Mouse (Mus musculus) MEL (cell line): Measurements from ENCODE around the gene Gprc5d. TPM values are rescaled to one million over a fixed set of nuclear protein-coding genes. Genes with fewer than 3 reads are reported as not detected.

ENCODE experiments used
- DNase-seq: peaks from one replicate; pipeline ENCODE4 v3.0.0; 2011; ENCODE audit warnings: low read depth, low spot score
- H3K27ac ChIP-seq: 2 replicates; pipeline ENCODE4 v1.5.1; 2012; ENCODE audit warnings: low read depth, mild to moderate bottlenecking, control low read depth, low read length, moderate library complexity; ENCODE audit not compliant: control insufficient read depth
- H3K27me3 ChIP-seq, 2 experiments: fragments of 150-350 bp in 1 of 2; sonication (generic) in 1 of 2; 2 replicates each; pipeline ENCODE4 v1.6.1; 2012; ENCODE audit warnings: low read length in 2 of 2, mild to moderate bottlenecking in 2 of 2, improper control_type of control experiment in 1 of 2, moderate library complexity in 1 of 2; ENCODE audit not compliant: insufficient read depth in 2 of 2, control insufficient read depth in 1 of 2
- H3K36me3 ChIP-seq, 2 experiments: 2 replicates each; pipeline ENCODE4 v1.6.1; 2012 to 2014; ENCODE audit warnings: low read length in 2 of 2, improper control_type of control experiment in 1 of 2, inconsistent platforms in 1 of 2, mild to moderate bottlenecking in 1 of 2; ENCODE audit not compliant: insufficient read depth in 2 of 2, control insufficient read depth in 1 of 2
- H3K4me1 ChIP-seq, 2 experiments: fragments of 150-350 bp in 1 of 2; sonication (generic) in 1 of 2; 2 replicates each; pipeline ENCODE4 v1.6.1; 2012; ENCODE audit warnings: low read length in 2 of 2, improper control_type of control experiment in 1 of 2, mild to moderate bottlenecking in 1 of 2; ENCODE audit not compliant: insufficient read depth in 2 of 2, control insufficient read depth in 1 of 2
- H3K4me3 ChIP-seq, 2 experiments: fragments of 150-350 bp in 1 of 2; sonication (generic) in 1 of 2; 2 replicates each; pipeline ENCODE4 v1.5.1; 2012; ENCODE audit warnings: low read depth in 2 of 2, low read length in 2 of 2, mild to moderate bottlenecking in 2 of 2, moderate library complexity in 2 of 2, control low read depth in 1 of 2, improper control_type of control experiment in 1 of 2; ENCODE audit not compliant: control insufficient read depth in 1 of 2, insufficient read depth in 1 of 2
- H3K79me2 ChIP-seq: 2 replicates; pipeline ENCODE4 v1.6.1; 2012; ENCODE audit warnings: mild to moderate bottlenecking, low read length, moderate library complexity; ENCODE audit not compliant: control insufficient read depth, poor library complexity, insufficient read depth
- H3K9ac ChIP-seq: 2 replicates; pipeline ENCODE4 v1.6.1; 2012; ENCODE audit warnings: low read depth, mild to moderate bottlenecking, control low read depth, low read length, moderate library complexity; ENCODE audit not compliant: control insufficient read depth, poor library complexity, severe bottlenecking
- H3K9me3 ChIP-seq: fragments of 150-350 bp; sonication (generic); replicated peaks from 2 replicates; pipeline ENCODE4 v1.6.1; 2012; ENCODE audit warnings: mild to moderate bottlenecking, low read length, improper control_type of control experiment, moderate library complexity; ENCODE audit not compliant: insufficient read depth
- CHD1 ChIP-seq: IDR thresholded peaks from 2 replicates; pipeline ENCODE4 v1.6.1; 2012; ENCODE audit warnings: low read depth, mild to moderate bottlenecking, inconsistent platforms, low read length, improper control_type of control experiment
- CHD2 ChIP-seq: IDR thresholded peaks from 2 replicates; pipeline ENCODE4 v1.6.1; 2011; ENCODE audit warnings: low read length, improper control_type of control experiment
- CTCF ChIP-seq, 3 experiments: IDR thresholded peaks in 2 of 3; conservative IDR thresholded peaks in 1 of 3; 2 replicates each; pipeline ENCODE4 v1.5.1; 2011 to 2012; ENCODE audit warnings: low read length in 3 of 3, low read depth in 2 of 3, mild to moderate bottlenecking in 2 of 3, improper control_type of control experiment in 1 of 3, inconsistent platforms in 1 of 3, mixed read lengths in 1 of 3, moderate library complexity in 1 of 3; ENCODE audit not compliant: control insufficient read depth in 1 of 3, insufficient read depth in 1 of 3, poor library complexity in 1 of 3, severe bottlenecking in 1 of 3
- ELF1 ChIP-seq: IDR thresholded peaks from 2 replicates; pipeline ENCODE4 v1.6.1; 2014; ENCODE audit warnings: low read depth, mild to moderate bottlenecking, inconsistent platforms, low read length, improper control_type of control experiment, moderate library complexity
- EP300 ChIP-seq, 2 experiments: IDR thresholded peaks; 2 replicates each; pipeline ENCODE4 v1.6.1; 2011; ENCODE audit warnings: improper control_type of control experiment in 2 of 2, low read length in 2 of 2, low read depth in 1 of 2, mild to moderate bottlenecking in 1 of 2
- ETS1 ChIP-seq: IDR thresholded peaks from 2 replicates; pipeline ENCODE4 v1.6.1; 2012; ENCODE audit warnings: low read depth, mild to moderate bottlenecking, inconsistent platforms, low read length, improper control_type of control experiment, moderate library complexity
- GABPA ChIP-seq: IDR thresholded peaks from 2 replicates; pipeline ENCODE4 v1.6.1; 2012; ENCODE audit warnings: low read depth, mild to moderate bottlenecking, inconsistent platforms, low read length, improper control_type of control experiment, moderate library complexity
- HCFC1 ChIP-seq: IDR thresholded peaks from 2 replicates; pipeline ENCODE4 v1.6.1; 2012; ENCODE audit warnings: low read depth, mild to moderate bottlenecking, inconsistent platforms, low read length, improper control_type of control experiment, moderate library complexity
- MAFK ChIP-seq: IDR thresholded peaks from 2 replicates; pipeline ENCODE4 v1.6.1; 2011; ENCODE audit warnings: low read depth, mild to moderate bottlenecking, low read length, improper control_type of control experiment, borderline replicate concordance
- MAX ChIP-seq: IDR thresholded peaks from 2 replicates; pipeline ENCODE4 v1.6.1; 2011; ENCODE audit warnings: low read length, improper control_type of control experiment
- MAZ ChIP-seq: IDR thresholded peaks from 2 replicates; pipeline ENCODE4 v1.6.1; 2012; ENCODE audit warnings: low read depth, mild to moderate bottlenecking, inconsistent platforms, low read length, improper control_type of control experiment
- MEF2A ChIP-seq: IDR thresholded peaks from 2 replicates; pipeline ENCODE4 v1.6.1; 2014; ENCODE audit warnings: low read depth, mild to moderate bottlenecking, inconsistent platforms, low read length, improper control_type of control experiment; ENCODE audit not compliant: poor library complexity, insufficient replicate concordance, severe bottlenecking; ENCODE audit errors: extremely low read depth
- MYB ChIP-seq: IDR thresholded peaks from 2 replicates; pipeline ENCODE4 v1.6.1; 2011; ENCODE audit warnings: mild to moderate bottlenecking, low read depth, low read length, improper control_type of control experiment
- MYC ChIP-seq: IDR thresholded peaks from 2 replicates; pipeline ENCODE4 v1.6.1; 2011; ENCODE audit warnings: low read depth, mild to moderate bottlenecking, low read length, improper control_type of control experiment, moderate library complexity
- NRF1 ChIP-seq: IDR thresholded peaks from 2 replicates; pipeline ENCODE4 v1.6.1; 2014; ENCODE audit warnings: low read depth, mild to moderate bottlenecking, inconsistent platforms, low read length, improper control_type of control experiment, moderate library complexity; ENCODE audit not compliant: poor library complexity, insufficient read depth, severe bottlenecking
- TAL1 ChIP-seq: IDR thresholded peaks from 2 replicates; pipeline ENCODE4 v1.6.1; 2012; ENCODE audit warnings: mild to moderate bottlenecking, inconsistent platforms, low read length, moderate library complexity, mixed read lengths
- TBP ChIP-seq: IDR thresholded peaks from 2 replicates; pipeline ENCODE4 v1.8.0; 2011; ENCODE audit warnings: low read depth, low read length, improper control_type of control experiment
- TCF12 ChIP-seq: IDR thresholded peaks from 2 replicates; pipeline ENCODE4 v1.6.1; 2014; ENCODE audit warnings: low read depth, mild to moderate bottlenecking, inconsistent platforms, low read length, improper control_type of control experiment, moderate library complexity
- UBTF ChIP-seq: IDR thresholded peaks from 2 replicates; pipeline ENCODE4 v1.6.1; 2012; ENCODE audit warnings: low read depth, mild to moderate bottlenecking, inconsistent platforms, low read length, improper control_type of control experiment, moderate library complexity, borderline replicate concordance; ENCODE audit not compliant: insufficient read depth
- USF2 ChIP-seq, 2 experiments: IDR thresholded peaks; 2 replicates each; pipeline ENCODE4 v1.6.1; 2011 to 2012; ENCODE audit warnings: improper control_type of control experiment in 2 of 2, low read length in 2 of 2, borderline replicate concordance in 1 of 2, inconsistent platforms in 1 of 2, low read depth in 1 of 2, mild to moderate bottlenecking in 1 of 2; ENCODE audit not compliant: insufficient read depth in 1 of 2
- ZC3H11A ChIP-seq: IDR thresholded peaks from 2 replicates; pipeline ENCODE4 v1.6.1; 2012; ENCODE audit warnings: low read depth, mild to moderate bottlenecking, inconsistent platforms, low read length, improper control_type of control experiment
- ZNF384 ChIP-seq: IDR thresholded peaks from 2 replicates; pipeline ENCODE4 v1.6.1; 2012; ENCODE audit warnings: low read depth, mild to moderate bottlenecking, inconsistent platforms, low read length, improper control_type of control experiment
- polyA plus RNA-seq, 2 experiments: library from polyadenylated mRNA; stranded (reverse) in 1 of 2; unstranded in 1 of 2; fragments of >175 nt in 1 of 2; fragments of >200 nt in 1 of 2; gene quantifications; 2 replicates each; pipeline versions ENCODE4 v1.2.1 to v1.2.4; 2012; ENCODE audit warnings: low replicate concordance in 2 of 2, low read depth in 1 of 2; ENCODE audit not compliant: insufficient read length in 2 of 2, insufficient read depth in 1 of 2, missing spikeins in 1 of 2
- total RNA-seq: library from RNA; depleted of rRNA; stranded (reverse); fragments of 300-350 nt; gene quantifications from 2 replicates; pipeline ENCODE4 v1.2.3, GENCODE M21; 2012

The Gprc5d gene
- total and polyA plus RNA-seq, 3 experiments = not detected

DNA sequence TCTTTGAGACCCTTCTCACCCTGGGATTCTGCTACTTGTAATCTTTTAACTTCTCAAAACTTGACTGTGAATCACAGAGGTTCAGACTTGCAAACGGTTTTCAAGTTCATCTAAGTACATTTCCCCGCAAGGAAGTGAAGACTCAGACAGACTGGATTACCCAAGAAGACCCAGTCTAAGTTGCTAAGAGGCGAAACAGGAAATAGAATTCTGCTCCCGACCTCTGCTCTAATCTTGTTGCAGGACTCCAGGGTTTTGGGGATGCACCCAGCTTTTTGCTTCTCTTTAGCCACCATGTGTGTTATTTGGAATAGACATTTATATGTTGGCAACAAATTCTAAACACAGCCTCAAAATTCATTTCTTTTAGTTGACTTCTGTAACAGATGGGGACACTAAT, 43.3 kb upstream of the Gprc5d start:
- H3K9ac ChIP-seq = no peak overlapping the region
- no peak for DNase-seq
- no peaks in the 10 kb centered on the region for H3K27me3 ChIP-seq
- peaks cover 0 to 2% of the 10 kb centered on the region in 2 experiments; a peak in 2 of 4 replicates for H3K4me1 ChIP-seq
- H3K36me3 ChIP-seq = peaks cover 0 to 2% of the 10 kb centered on the region in 2 experiments; a peak in 1 of 4 replicates
- no peak overlapping the region for H3K4me3 ChIP-seq
- H3K79me2 ChIP-seq = no peaks in the 10 kb centered on the region
- no peak for TF ChIP-seq MAX
- TF ChIP-seq UBTF = no peak
- TF ChIP-seq MAFK = no peak
- no peak for TF ChIP-seq USF2 (IDR thresholded peaks at IDR 0.05; ENCODE audit: borderline replicate concordance in 1 of 2, insufficient read depth in 1 of 2, low read depth in 1 of 2, low read length in 2 of 2)
- TF ChIP-seq MYC = no peak
- TF ChIP-seq ZC3H11A = no peak
- no peak for TF ChIP-seq MYB
- no peak for TF ChIP-seq CHD1
- no peak for TF ChIP-seq ZNF384
- no peak for TF ChIP-seq ELF1
- no peak for TF ChIP-seq MEF2A
- TF ChIP-seq EP300 (IDR thresholded peaks at IDR 0.05; ENCODE audit: low read depth in 1 of 2, low read length in 2 of 2) = no peak
- no peak for TF ChIP-seq CTCF (IDR thresholded peaks at IDR 0.05 in 2 of 3, conservative IDR thresholded peaks at IDR 0.05 in 1 of 3; ENCODE audit: control insufficient read depth in 1 of 3, insufficient read depth in 1 of 3, low read depth in 2 of 3, low read length in 3 of 3, poor library complexity in 1 of 3, severe bottlenecking in 1 of 3)
- TF ChIP-seq TAL1 = no peak
- TF ChIP-seq TBP = no peak
- no peak for TF ChIP-seq GABPA
- no peak for TF ChIP-seq MAZ
- TF ChIP-seq ETS1 = no peak
- no peak for TF ChIP-seq TCF12
- TF ChIP-seq, all 39 proteins: peak for 0
- Histone ChIP-seq H3K27ac (no peak overlapping the region), H3K9me3 (no peaks in the 10 kb centered on the region)

DNA sequence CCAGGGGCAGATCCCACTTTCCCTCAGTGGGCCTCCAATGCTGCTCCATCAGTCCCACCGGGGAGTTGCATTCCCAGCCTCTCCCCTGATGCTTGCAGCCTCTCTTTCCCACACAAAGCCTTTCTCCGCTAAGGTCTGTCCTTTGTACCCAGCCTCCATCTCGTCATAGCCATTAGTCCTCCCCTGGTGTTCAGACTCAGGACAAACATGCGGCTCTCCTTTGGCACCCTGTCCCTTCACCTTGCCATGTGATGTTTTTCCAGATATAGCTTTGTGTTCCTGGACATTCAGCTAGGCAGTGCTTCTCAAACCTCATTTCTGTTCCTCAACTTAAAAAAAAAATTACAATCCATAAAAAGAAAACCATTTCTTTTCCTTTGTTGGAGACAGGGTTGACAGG, 40.4 kb upstream of the Gprc5d start:
- no peak overlapping the region for H3K27ac ChIP-seq
- no peaks in the 10 kb centered on the region for H3K79me2 ChIP-seq
- no peaks in the 10 kb centered on the region for H3K9me3 ChIP-seq
- no peak overlapping the region for H3K4me3 ChIP-seq
- H3K9ac ChIP-seq = no peak overlapping the region
- H3K4me1 ChIP-seq = no peaks in the 10 kb centered on the region
- TF ChIP-seq CHD2 (no peak), UBTF (no peak), ELF1 (no peak), NRF1 (no peak), HCFC1 (no peak), ZNF384 (no peak), TCF12 (no peak), TAL1 (no peak), EP300 (IDR thresholded peaks at IDR 0.05; ENCODE audit: low read depth in 1 of 2, low read length in 2 of 2) (no peak)
- TF ChIP-seq, all 39 proteins: peak for 0
- no peaks in the 10 kb centered on the region for H3K36me3 ChIP-seq
- DNase-seq = no peak
- H3K27me3 ChIP-seq = no peaks in the 10 kb centered on the region
